Mouse (Mus musculus) ovary, postnatal 10 days (tissue): ENCODE measurements around the gene Mefv.
"Not testable (repeated sequence)": the region's sequence is repeated elsewhere in the genome, so short reads cannot be mapped to it uniquely, and the experiment has no call there.

ENCODE experiments used
- DNase-seq: peaks from one replicate; pipeline ENCODE4 v3.0.0; 2022; ENCODE audit warnings: low spot score

Gene Mefv

GRCm38 (mm10) chr16:3717980-3718379 lies at the start of gene Mefv:
Gene Mefv (minus strand): TSS chr16:3718097.
- no peak for DNase-seq

GRCm38 (mm10) chr16:3748976-3749375 lies 31.1 kb upstream of the Mefv start:
- no peak for DNase-seq

GRCm38 (mm10) chr16:3745656-3746055 lies 27.8 kb upstream of the Mefv start:
- no peak for DNase-seq

GRCm38 (mm10) chr16:3744186-3744700 lies 26.3 kb upstream of the Mefv start:
- DNase-seq, result no peak

GRCm38 (mm10) chr16:3743503-3744185 lies 25.7 kb upstream of the Mefv start, which contains the start of gene Zfp263:
Gene Zfp263 (plus strand): TSS chr16:3744093.
- peak; percentile 74 for DNase-seq

GRCm38 (mm10) chr16:3742466-3742865 lies 24.6 kb upstream of the Mefv start:
- no peak for DNase-seq

GRCm38 (mm10) chr16:3733198-3733732 lies 15.4 kb upstream of the Mefv start:
- no peak for DNase-seq

- no peak for DNase-seq
Measured at GRCm38 (mm10) chr16:3732612-3733011, 14.7 kb upstream of the Mefv start.

- no peak for DNase-seq
Measured at GRCm38 (mm10) chr16:3727980-3728720, 10.3 kb upstream of the Mefv start.

- DNase-seq, result no peak
Measured at GRCm38 (mm10) chr16:3723231-3723630, 5.3 kb upstream of the Mefv start.

- no peak for DNase-seq
Measured at GRCm38 (mm10) chr16:3714731-3715130, 3.2 kb downstream of the Mefv start.

- no peak for DNase-seq
Measured at GRCm38 (mm10) chr16:3706680-3707079, 11.2 kb downstream of the Mefv start.

GRCm38 (mm10) chr16:3700893-3701292 lies 17.0 kb downstream of the Mefv start:
- DNase-seq, result no peak

- no peak for DNase-seq
Measured at GRCm38 (mm10) chr16:3699281-3699680, 18.6 kb downstream of the Mefv start.

GRCm38 (mm10) chr16:3689608-3690007 lies 28.3 kb downstream of the Mefv start:
- not testable (repeated sequence) for DNase-seq
